Mouse (Mus musculus) brown adipose tissue, adult 24 weeks (tissue): Measurements from ENCODE around the gene Sv2c. TPM values are rescaled to one million over a fixed set of nuclear protein-coding genes. Genes with fewer than 3 reads are reported as not detected.
"Not testable (repeated sequence)": the region's sequence is repeated elsewhere in the genome, so short reads cannot be mapped to it uniquely, and the experiment has no call there.

Experiments
- H3K27ac ChIP-seq: fragments of 200-500 bp; replicated peaks from 2 replicates; pipeline ENCODE4 v1.5.1; 2012; ENCODE audit warnings: low read depth, mild to moderate bottlenecking, low read length
- H3K4me1 ChIP-seq: fragments of 200-500 bp; 2 replicates; pipeline ENCODE4 v1.6.1; 2012; ENCODE audit warnings: low read length, mixed read lengths; ENCODE audit not compliant: control insufficient read depth, insufficient read depth, insufficient read length
- H3K4me3 ChIP-seq: fragments of 200-500 bp; 2 replicates; pipeline ENCODE4 v1.5.1; 2012; ENCODE audit warnings: low read depth, mild to moderate bottlenecking, low read length, moderate library complexity; ENCODE audit not compliant: insufficient read depth
- polyA plus RNA-seq: library from polyadenylated mRNA; stranded (reverse); fragments of >200 nt; gene quantifications from 2 replicates; pipeline ENCODE4 v1.2.4, GENCODE M21; 2012; ENCODE audit not compliant: missing spikeins, insufficient read depth, insufficient read length

Sv2c gene
- polyA plus RNA-seq, 1 experiment: 0.32 TPM

- H3K27ac ChIP-seq: no peak overlapping the region
- no peaks in the 10 kb centered on the region for H3K4me1 ChIP-seq
- no peak overlapping the region for H3K4me3 ChIP-seq
Observed at GRCm38 (mm10) chr13:96110767-96111166, 21.6 kb downstream of the Sv2c start.

DNA sequence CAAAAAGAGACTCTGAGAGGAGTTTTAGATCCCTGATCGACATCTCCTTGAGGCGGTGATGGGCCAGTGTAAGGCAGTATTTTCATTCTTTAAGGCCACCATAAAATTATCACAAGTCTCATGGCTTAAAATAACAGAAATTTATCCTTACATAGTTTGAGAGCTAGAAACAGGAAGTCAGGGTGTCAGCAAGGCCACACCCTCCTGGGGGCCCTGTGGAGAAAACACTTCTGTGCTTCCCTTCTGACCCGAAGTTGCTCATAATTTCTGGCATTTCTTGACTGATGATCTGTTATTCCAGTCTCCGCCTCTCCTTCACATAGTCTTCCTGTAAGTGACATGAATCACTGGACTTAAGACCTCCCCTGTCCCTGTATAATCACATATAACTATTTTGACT lies 26.0 kb downstream of the Sv2c start:
- no peak overlapping the region for H3K4me3 ChIP-seq
- H3K4me1 ChIP-seq: no peaks in the 10 kb centered on the region
- no peak overlapping the region for H3K27ac ChIP-seq

DNA sequence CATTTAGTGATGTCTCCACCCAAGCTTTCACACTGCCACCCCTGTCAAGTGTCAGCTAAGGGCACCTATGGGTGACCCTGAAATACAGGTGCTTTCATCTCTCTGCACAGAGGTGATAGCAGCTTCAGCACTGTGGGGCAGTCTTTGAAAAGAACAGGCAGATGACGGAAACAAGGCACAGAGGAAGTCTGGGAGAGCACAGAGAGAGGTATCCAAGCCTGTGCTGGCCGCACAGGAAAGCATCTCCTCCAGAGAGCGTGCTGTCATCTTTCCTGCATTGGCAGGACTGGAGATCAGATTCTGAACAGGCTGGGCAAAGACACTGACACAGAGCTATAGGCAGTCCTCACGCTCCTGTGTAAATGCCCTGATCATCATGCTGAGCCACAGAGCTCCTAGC lies 41.4 kb downstream of the Sv2c start:
- H3K27ac ChIP-seq: no peak overlapping the region
- H3K4me3 ChIP-seq: no peak overlapping the region
- H3K4me1 ChIP-seq: no peaks in the 10 kb centered on the region

GRCm38 (mm10) chr13:96085581-96086302 lies 46.6 kb downstream of the Sv2c start:
- H3K4me3 ChIP-seq: no peak overlapping the region

DNA sequence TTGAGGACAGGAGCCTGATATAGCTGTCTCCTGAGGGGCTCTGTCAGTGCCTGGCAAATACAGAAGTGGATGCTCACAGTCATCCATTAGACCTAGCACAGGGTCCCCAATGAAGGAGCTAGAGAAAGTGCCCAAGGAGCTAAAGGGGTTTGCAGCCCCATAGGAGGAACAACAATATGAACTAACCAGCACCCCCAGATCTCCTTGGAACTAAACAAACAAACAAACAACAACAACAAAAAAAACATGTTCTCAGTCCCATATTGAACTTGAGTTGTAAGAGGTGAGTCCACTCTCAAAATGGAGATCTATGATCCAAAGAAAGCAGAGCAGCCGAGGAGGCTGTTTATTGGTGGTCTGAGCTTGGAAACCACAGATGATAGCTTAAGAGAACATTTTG lies 50.6 kb downstream of the Sv2c start, which contains the start of gene Gm17190:
TSS of gene Gm17190 (plus strand) at position 301 of the 400 bp plus-strand sequence.
- H3K4me3 ChIP-seq, H3K4me1 ChIP-seq, H3K27ac ChIP-seq: not testable (repeated sequence)

More at GRCm38 (mm10) chr13:96085581-96086302, 46.6 kb downstream of the Sv2c start:
- Histone ChIP-seq H3K27ac (no peak overlapping the region), H3K4me1 (no peaks in the 10 kb centered on the region)

DNA sequence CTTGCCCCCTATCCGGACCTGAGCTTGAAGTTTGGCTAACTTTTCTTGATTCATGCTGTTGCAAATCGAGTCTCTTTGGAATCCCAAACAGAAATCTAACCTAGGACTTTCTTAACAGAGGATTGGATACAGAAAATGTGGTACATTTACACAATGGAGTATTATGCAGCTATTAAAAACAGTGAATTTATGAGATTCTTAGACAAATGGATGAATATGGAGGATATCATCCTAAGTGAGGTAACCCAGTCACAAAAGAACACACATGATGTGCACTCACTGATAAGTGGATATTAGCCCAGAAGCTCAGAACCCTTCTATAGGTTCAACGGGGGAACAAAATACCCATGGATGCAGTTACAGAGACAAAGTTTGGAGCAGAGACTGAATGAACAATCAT lies 51.1 kb downstream of the Sv2c start, which contains the start of gene Gm20075:
TSS of gene Gm20075 (minus strand) at position 101 of the 400 bp plus-strand sequence.
- H3K4me1 ChIP-seq, H3K4me3 ChIP-seq, H3K27ac ChIP-seq: not testable (repeated sequence)

DNA sequence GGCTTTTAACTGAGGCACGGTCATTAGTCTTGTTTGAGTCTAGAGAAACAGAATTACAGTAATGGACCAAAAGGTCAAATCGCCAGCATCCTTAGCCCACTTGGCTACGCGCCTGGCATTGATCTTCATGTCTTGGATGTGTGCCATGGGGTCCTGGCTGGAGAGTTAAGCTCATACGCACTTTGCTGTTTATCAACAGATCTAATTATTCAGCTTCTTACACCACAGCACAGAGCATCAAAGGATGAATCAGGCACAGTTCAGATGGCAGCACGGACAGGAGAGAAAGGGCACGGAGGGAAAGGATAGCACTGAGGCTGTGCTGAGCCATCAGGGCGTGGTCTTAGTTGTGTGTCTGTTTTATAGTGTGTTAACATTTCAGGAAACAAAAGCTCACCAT lies 58.8 kb downstream of the Sv2c start:
- Histone ChIP-seq H3K27ac (no peak overlapping the region), H3K4me1 (no peaks in the 10 kb centered on the region), H3K4me3 (no peak overlapping the region)

DNA sequence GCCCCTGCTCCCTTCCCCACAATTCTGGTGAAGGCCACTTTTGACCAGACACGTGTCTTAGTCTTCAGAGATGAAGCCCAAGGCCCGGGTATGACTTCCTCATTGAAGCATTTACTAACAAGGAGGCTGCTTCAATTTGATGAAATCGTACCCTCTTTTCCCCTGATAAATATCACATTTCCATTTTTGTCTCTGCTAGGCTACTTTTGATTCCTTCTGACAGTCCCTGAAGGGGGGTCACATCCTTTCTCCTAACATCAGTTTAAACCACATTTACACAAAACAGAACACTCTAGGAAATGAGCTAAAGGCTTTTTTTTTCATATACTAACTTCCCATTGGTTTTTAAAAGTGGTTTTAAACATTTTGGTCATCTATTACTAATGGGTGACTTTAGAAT lies 79.6 kb downstream of the Sv2c start:
- no peaks in the 10 kb centered on the region for H3K4me1 ChIP-seq
- H3K4me3 ChIP-seq: no peak overlapping the region
- H3K27ac ChIP-seq: no peak overlapping the region

DNA sequence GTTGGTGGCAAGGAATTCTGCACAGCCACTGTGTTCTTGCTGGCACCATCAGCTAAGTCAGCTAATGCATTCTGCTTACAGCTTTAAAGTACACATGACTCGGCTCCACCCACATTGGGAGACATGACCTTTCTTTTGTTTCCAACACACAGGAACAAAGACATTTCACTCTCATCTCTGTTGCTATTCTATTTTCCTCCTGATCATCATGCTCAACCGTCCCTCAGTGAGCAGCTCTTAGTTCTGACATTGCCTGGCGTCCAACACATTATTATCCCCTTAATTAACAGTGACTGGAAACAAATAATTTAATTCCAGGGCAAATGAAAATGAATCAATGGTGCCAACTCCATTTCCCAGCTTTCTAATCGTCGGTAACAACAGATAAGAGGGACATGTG lies 87.0 kb downstream of the Sv2c start:
- Histone ChIP-seq H3K4me1 (no peaks in the 10 kb centered on the region), H3K4me3 (no peak overlapping the region), H3K27ac (no peak overlapping the region)

GRCm38 (mm10) chr13:96040275-96041042 lies 91.9 kb downstream of the Sv2c start:
- no peaks in the 10 kb centered on the region for H3K4me1 ChIP-seq
- no peak overlapping the region for H3K4me3 ChIP-seq
- no peak overlapping the region for H3K27ac ChIP-seq

GRCm38 (mm10) chr13:96039536-96039935 lies 92.8 kb downstream of the Sv2c start:
- H3K4me3 ChIP-seq: no peak overlapping the region
- no peak overlapping the region for H3K27ac ChIP-seq
- H3K4me1 ChIP-seq: no peaks in the 10 kb centered on the region

- Histone ChIP-seq H3K4me3 (no peak overlapping the region), H3K27ac (no peak overlapping the region), H3K4me1 (no peaks in the 10 kb centered on the region)
Observed at GRCm38 (mm10) chr13:96030368-96031223, 101.8 kb downstream of the Sv2c start.

DNA sequence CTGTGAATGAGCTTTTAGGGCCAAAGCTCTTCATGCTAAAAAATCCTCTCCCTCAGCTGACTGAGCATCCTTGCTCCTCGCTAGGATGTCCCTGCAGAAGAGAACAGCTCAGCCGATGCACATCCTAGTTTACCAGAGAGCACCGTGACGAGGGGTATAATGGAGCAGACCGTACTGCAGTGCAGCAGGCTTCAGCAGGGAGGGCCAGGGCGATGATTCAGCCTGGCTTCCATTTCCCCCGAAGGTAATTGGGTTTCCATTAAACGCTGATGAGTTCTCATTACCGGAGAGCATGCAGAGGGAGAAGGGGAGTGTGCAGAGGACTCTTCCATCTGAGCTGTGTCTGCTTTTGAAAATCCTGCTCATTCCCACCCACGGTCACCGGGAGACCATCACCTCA lies 108.5 kb downstream of the Sv2c start:
- Histone ChIP-seq H3K4me3 (no peak overlapping the region), H3K27ac (no peak overlapping the region), H3K4me1 (no peaks in the 10 kb centered on the region)

DNA sequence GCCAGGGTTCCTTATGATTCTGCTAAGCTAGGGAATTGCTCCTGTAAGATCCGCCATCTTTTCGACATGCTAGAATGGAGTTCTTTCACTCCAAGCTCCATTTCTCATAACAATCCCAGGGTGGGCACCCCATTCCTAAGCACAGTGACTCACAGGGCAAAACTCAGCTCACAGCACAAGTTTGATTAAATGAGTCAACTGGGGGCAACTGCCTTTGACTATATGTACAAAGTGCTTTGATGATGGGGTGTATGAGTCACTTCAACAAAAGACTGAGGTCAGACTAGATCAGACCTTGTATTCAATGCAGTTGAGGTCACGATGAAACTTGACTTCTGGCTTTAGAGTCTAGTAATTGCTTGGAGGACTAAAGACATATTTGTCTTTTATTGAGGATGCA lies 116.9 kb downstream of the Sv2c start:
- H3K4me3 ChIP-seq: no peak overlapping the region
- no peaks in the 10 kb centered on the region for H3K4me1 ChIP-seq
- H3K27ac ChIP-seq: no peak overlapping the region

- Histone ChIP-seq H3K4me3 (no peak overlapping the region), H3K27ac (no peak overlapping the region), H3K4me1 (no peaks in the 10 kb centered on the region)
Observed at GRCm38 (mm10) chr13:96010861-96011511, 121.4 kb downstream of the Sv2c start.
